Mouse (Mus musculus) limb, embryonic 14.5 days (tissue): ENCODE measurements around the gene Dennd2a. TPM values are rescaled to one million over a fixed set of nuclear protein-coding genes. Genes with fewer than 3 reads are reported as not detected.

Experiments
- ATAC-seq: fragments of 200-750 bp; cut with Nextera tagmentation; 2 replicates; pipeline ENCODE4 v1.8.0; 2017; ENCODE audit warnings: low read depth, moderate number of reproducible peaks, moderate TSS enrichment; ENCODE audit not compliant: low FRiP score
- DNase-seq: peaks from one replicate; pipeline ENCODE4 v3.0.0-alpha.2; 2015; ENCODE audit warnings: low spot score
- H3K27ac ChIP-seq: fragments of 300-500 bp; sonication (generic); replicated peaks from 2 replicates; pipeline ENCODE4 v1.5.1; 2014; ENCODE audit warnings: low read depth, mild to moderate bottlenecking, low read length, moderate library complexity, mixed read lengths
- H3K27me3 ChIP-seq: fragments of 300-500 bp; sonication (generic); 2 replicates; pipeline ENCODE4 v1.6.1; 2014; ENCODE audit warnings: low read length, mixed read lengths; ENCODE audit not compliant: control insufficient read depth, insufficient read depth
- H3K36me3 ChIP-seq: fragments of 300-500 bp; sonication (generic); 2 replicates; pipeline ENCODE4 v1.6.1; 2014; ENCODE audit warnings: mild to moderate bottlenecking, low read length, moderate library complexity, mixed read lengths; ENCODE audit not compliant: control insufficient read depth, insufficient read depth
- H3K4me1 ChIP-seq: fragments of 300-500 bp; sonication (generic); 2 replicates; pipeline ENCODE4 v1.6.1; 2014; ENCODE audit warnings: antibody characterized with exemption, low read length, mixed read lengths; ENCODE audit not compliant: control insufficient read depth, insufficient read depth
- H3K4me2 ChIP-seq: fragments of 300-500 bp; sonication (generic); replicated peaks from 2 replicates; pipeline ENCODE4 v1.6.1; 2014; ENCODE audit warnings: low read depth, mild to moderate bottlenecking, low read length, moderate library complexity; ENCODE audit not compliant: severe bottlenecking
- H3K4me3 ChIP-seq: fragments of 300-500 bp; sonication (generic); replicated peaks from 2 replicates; pipeline ENCODE4 v1.5.1; 2014; ENCODE audit warnings: low read length
- H3K9ac ChIP-seq: fragments of 300-500 bp; sonication (generic); 2 replicates; pipeline ENCODE4 v1.6.1; 2014; ENCODE audit warnings: mild to moderate bottlenecking, low read depth, low read length, moderate library complexity; ENCODE audit not compliant: severe bottlenecking
- H3K9me3 ChIP-seq: fragments of 300-500 bp; sonication (generic); 2 replicates; pipeline ENCODE4 v1.6.1; 2016; ENCODE audit warnings: low read length; ENCODE audit not compliant: control insufficient read depth
- POLR2A ChIP-seq: fragments of 200-500 bp; IDR thresholded peaks from 2 replicates; pipeline ENCODE4 v1.8.0; 2012; ENCODE audit warnings: inconsistent platforms, mild to moderate bottlenecking, moderate library complexity, borderline replicate concordance; ENCODE audit not compliant: insufficient read depth, insufficient read length; ENCODE audit errors: extremely low read depth
- WGBS: fragments of 180-500 bp; shearing (Covaris S2); extraction: QIAGEN DNeasy Blood & Tissue Kit; methylation state at CpG from one replicate; pipeline ENCODE4 v1.1.7; 2014; 5-methylcytosine and 5-hydroxymethylcytosine counted together
- polyA plus RNA-seq, 2 experiments: library from polyadenylated mRNA; depleted of rRNA in 1 of 2; stranded (reverse) in 1 of 2; unstranded in 1 of 2; fragments of >200 nt; fragmentation: Nextera tagmentation in 1 of 2; extraction: Ambion mirVana in 1 of 2; gene quantifications; 2 replicates each; pipeline versions ENCODE4 v1.2.1 to v1.2.3; 2012 to 2014

Dennd2a gene
- polyA plus RNA-seq, 2 experiments: 28.3 to 52.2 TPM

DNA sequence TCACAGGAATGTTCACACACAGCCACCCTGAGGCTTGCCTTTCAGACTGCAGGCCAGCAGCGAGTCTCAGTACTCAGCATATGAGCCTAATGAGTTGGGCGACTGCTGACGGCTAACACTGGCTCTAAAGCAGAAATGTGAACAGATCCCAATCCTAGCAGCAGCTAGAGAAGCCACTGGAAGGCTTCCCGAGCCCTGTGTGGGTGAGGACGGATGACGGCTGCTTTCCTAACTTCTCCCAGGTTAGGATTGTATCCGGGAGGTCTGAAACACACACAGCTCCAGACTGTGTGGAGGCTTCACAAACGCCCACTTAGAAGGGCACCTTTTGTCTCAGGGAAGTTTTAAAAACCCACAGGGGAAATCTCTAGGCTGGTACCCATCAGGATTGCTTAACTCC lies 69.4 kb downstream of the Dennd2a start:
- Histone ChIP-seq H3K36me3 (peaks cover 96% of the 10 kb centered on the region), H3K9me3 (no peaks in the 10 kb centered on the region), H3K27me3 (no peaks in the 10 kb centered on the region), H3K27ac (no peak overlapping the region), H3K4me2 (no peak overlapping the region), H3K4me1 (no peaks in the 10 kb centered on the region), H3K9ac (no peak overlapping the region), H3K4me3 (no peak overlapping the region)
- DNase-seq (no peak), ATAC-seq (no peak)
- TF ChIP-seq POLR2A: no peak
- WGBS: 89% methylated on average over 8 of the region's 8 CpGs

DNA sequence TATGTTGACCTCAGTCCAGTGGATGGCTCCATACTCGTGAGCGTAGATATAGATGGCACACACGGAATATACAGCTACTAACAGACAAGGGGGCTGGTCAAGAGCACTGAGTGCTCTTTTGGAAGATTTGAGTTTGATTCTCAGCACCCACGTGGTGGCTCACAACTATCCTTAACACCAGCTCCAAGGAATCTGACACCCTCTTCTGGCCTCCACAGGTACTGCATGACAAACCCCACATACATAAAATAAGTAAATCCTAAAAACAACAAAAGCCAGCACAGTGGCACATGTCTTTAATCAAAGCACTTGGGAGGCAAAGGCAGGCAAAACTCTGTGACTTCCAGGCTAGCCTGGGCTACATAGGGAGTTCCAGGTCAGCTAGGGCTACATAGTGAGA lies 74.0 kb downstream of the Dennd2a start:
- Histone ChIP-seq H3K36me3 (peaks cover 90% of the 10 kb centered on the region), H3K9ac (no peak overlapping the region), H3K9me3 (no peaks in the 10 kb centered on the region), H3K4me2 (no peak overlapping the region), H3K4me1 (no peaks in the 10 kb centered on the region), H3K27ac (no peak overlapping the region), H3K4me3 (no peak overlapping the region), H3K27me3 (no peaks in the 10 kb centered on the region)
- no peak for TF ChIP-seq POLR2A
- DNase-seq (no peak), ATAC-seq (no peak)
- 94% methylated on average over 4 of the region's 4 CpGs for WGBS

DNA sequence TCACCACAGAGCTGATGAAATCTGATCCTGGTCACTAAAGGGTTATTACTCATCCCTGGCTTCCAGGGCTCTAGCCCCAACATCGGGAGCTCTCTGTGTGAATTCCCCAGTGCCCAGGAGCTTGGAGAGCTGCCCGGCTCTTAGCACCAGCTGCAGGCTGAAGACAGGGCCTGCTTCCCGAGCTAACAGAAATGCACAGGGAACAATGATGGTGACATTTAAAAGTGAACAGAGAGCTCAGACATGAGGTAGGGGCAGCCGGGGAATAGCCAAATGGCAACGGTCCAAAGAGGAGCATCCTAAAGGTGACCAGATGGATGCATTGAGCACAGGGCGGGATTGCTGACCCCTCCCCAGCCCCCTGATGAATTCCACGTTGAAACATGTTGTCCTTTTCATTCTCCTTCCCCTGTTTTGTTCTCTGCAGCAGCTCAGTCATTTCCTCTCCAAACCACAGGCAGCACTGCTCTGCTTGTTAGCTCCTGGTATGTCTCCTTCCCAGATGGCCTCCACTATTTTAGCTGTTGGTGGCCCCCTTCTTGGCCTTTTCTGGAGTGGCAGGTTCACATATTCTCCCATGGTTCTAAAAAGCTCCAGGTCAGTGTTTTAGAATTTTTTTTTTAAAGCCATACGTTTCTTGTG lies 79.0 kb downstream of the Dennd2a start:
- ATAC-seq: peak; percentile 67
- DNase-seq: peak; percentile 57
- WGBS: 50% methylated on average over 8 of the region's 8 CpGs
- Histone ChIP-seq H3K9ac (0 out of 2 replicates have a peak overlapping the region, but pooled peaks have one; percentile 12), H3K36me3 (peaks cover 67% of the 10 kb centered on the region), H3K27me3 (no peaks in the 10 kb centered on the region), H3K9me3 (no peaks in the 10 kb centered on the region), H3K4me1 (peaks cover 17% of the 10 kb centered on the region), H3K4me3 (no peak overlapping the region), H3K27ac (0 out of 2 replicates have a peak overlapping the region, but pooled peaks have one; percentile 43), H3K4me2 (no peak overlapping the region)
- TF ChIP-seq POLR2A: no peak

DNA sequence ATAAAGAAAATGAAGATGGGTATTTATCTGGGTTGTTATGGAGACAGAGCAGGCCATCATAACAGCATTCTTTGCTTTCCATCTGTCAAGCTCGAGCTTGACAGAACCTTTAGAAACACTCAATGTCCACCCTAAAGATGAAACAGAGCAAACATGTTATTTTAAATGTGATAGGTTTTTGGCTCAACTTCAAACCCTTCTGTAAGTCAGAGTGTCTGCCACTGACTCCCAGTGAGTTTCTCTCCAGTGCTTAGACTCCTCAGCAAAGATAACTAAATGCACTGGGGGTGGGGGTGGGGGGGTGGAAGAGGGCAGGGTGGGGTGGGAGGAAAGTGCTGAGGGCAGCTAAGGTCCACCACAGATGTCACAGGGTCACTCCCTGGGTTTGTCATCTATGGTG lies 81.0 kb downstream of the Dennd2a start:
- Histone ChIP-seq H3K27ac (no peak overlapping the region), H3K4me3 (no peak overlapping the region), H3K9me3 (no peaks in the 10 kb centered on the region), H3K36me3 (peaks cover 49% of the 10 kb centered on the region), H3K4me1 (peaks cover 18% of the 10 kb centered on the region), H3K27me3 (no peaks in the 10 kb centered on the region), H3K9ac (no peak overlapping the region), H3K4me2 (no peak overlapping the region)
- WGBS: 81% methylated on average over 1 of the region's 1 CpGs
- ATAC-seq (no peak), DNase-seq (no peak)
- TF ChIP-seq POLR2A: no peak

DNA sequence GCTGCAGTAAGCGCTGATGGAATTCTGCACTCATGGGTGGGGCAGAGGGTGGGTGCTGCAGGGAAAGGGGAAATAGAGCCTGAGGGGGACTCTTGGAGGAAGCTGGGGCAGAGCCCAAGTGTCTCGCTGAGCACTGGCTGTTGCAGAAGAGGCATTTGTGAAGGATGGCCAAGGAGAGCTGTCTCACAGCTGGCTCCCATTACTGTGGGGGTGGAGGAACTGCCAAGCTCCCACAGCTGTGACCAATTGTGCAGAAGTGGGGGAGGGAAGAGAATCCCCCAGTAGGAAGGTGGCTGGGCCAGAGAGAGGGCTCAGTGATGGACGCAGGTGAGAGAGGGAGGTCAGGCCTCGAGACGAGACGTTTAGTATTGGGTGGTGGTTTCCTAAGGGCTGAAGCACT lies 83.2 kb downstream of the Dennd2a start:
- DNase-seq: peak; percentile 79
- WGBS: 20% methylated on average over 6 of the region's 6 CpGs
- H3K4me2 ChIP-seq: 0 out of 2 replicates have a peak overlapping the region, but pooled peaks have one; percentile 10
- 0 out of 2 replicates have a peak overlapping the region, but pooled peaks have one; percentile 63 for H3K27ac ChIP-seq
- peaks cover 18% of the 10 kb centered on the region for H3K4me1 ChIP-seq
- peaks cover 53% of the 10 kb centered on the region for H3K36me3 ChIP-seq
- no peak overlapping the region for H3K4me3 ChIP-seq
- ATAC-seq: peak; percentile 73
- TF ChIP-seq POLR2A: no peak
- no peaks in the 10 kb centered on the region for H3K27me3 ChIP-seq
- H3K9ac ChIP-seq: no peak overlapping the region
- H3K9me3 ChIP-seq: no peaks in the 10 kb centered on the region

DNA sequence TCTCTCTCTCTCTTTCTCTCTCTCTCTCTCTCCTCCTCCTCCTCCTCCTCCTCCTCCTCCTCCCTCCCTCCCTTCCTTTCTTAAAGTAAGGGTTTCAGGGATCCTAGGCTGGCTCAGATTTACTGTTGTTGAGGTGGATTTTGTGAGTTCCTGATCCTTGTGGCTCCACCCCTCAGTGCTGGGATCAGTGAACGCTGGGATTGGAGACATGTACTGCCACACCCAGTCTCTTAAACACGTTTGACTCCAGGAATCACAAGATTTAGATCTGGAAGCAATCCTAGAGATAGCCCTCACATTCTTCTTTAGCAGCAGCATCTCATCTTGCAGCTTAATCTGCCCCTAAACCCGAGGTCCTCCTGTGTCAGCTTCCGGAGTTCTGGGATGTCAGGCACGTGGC lies 84.8 kb downstream of the Dennd2a start:
- ATAC-seq (no peak), DNase-seq (no peak)
- Histone ChIP-seq H3K9me3 (no peaks in the 10 kb centered on the region), H3K4me3 (no peak overlapping the region), H3K4me1 (peaks cover 18% of the 10 kb centered on the region), H3K27ac (no peak overlapping the region), H3K4me2 (no peak overlapping the region), H3K36me3 (peaks cover 54% of the 10 kb centered on the region), H3K27me3 (no peaks in the 10 kb centered on the region), H3K9ac (no peak overlapping the region)
- WGBS: 26% methylated on average over 5 of the region's 5 CpGs
- TF ChIP-seq POLR2A: no peak
